Mouse (Mus musculus): ENCODE data around the gene Qrich1.

DNA sequence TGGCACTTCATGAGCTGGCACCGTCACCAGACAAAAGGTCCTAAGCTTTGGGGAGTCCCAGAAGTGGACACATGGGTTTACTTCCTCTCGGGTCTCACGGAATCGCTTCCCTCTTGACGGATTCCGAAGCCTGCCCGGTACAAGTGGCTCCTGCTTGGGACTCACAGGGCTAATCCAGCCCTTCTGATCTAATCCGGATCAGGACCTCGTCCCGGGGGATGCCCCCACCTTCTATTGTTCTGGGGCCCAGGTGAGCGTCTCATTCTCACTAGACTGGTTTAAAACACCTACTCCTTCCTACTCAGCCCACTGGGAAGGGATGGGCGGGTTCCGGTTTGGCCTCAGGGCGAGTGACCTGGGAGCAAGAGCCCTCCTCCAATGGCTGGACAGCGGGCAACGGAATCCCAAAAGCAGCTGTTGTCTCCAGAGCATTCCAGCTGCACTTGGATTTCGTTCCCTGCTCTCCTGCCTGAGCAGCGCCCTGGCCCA lies 51.4 kb downstream of the Qrich1 start:
- TF ChIP-seq CTCF (conservative IDR thresholded peaks at IDR 0.05; ENCODE audit: insufficient read depth, insufficient read length, low read depth, low read length) (no peak), POLR2A (IDR thresholded peaks at IDR 0.05; ENCODE audit: low read depth, low read length) (no peak)
